Mouse (Mus musculus) hindbrain, embryonic 13.5 days (tissue): ENCODE data around the gene Nr2f1. TPM values are rescaled to one million over a fixed set of nuclear protein-coding genes. Genes with fewer than 3 reads are reported as not detected.
"Not testable (repeated sequence)": the region's sequence is repeated elsewhere in the genome, so short reads cannot be mapped to it uniquely, and the experiment has no call there.

ENCODE experiments used
- ATAC-seq: fragments of 200-750 bp; cut with Nextera tagmentation; 2 replicates; pipeline ENCODE4 v1.8.0; 2017; ENCODE audit warnings: moderate TSS enrichment; ENCODE audit not compliant: low FRiP score
- H3K27ac ChIP-seq: fragments of 300-500 bp; sonication (generic); 2 replicates; pipeline ENCODE4 v1.5.1; 2015; ENCODE audit warnings: inconsistent platforms, mild to moderate bottlenecking, moderate library complexity
- H3K27me3 ChIP-seq: fragments of 300-500 bp; sonication (generic); 2 replicates; pipeline ENCODE4 v1.6.1; 2015; ENCODE audit warnings: mild to moderate bottlenecking, inconsistent platforms
- H3K36me3 ChIP-seq: fragments of 300-500 bp; sonication (generic); 2 replicates; pipeline ENCODE4 v1.6.1; 2015; ENCODE audit warnings: mild to moderate bottlenecking, inconsistent platforms
- H3K4me1 ChIP-seq: fragments of 300-500 bp; sonication (generic); replicated peaks from 2 replicates; pipeline ENCODE4 v1.6.1; 2015; ENCODE audit warnings: inconsistent platforms
- H3K4me2 ChIP-seq: fragments of 300-500 bp; sonication (generic); 2 replicates; pipeline ENCODE4 v1.6.1; 2015; ENCODE audit warnings: inconsistent platforms, mild to moderate bottlenecking, moderate library complexity
- H3K4me3 ChIP-seq: fragments of 300-500 bp; sonication (generic); 2 replicates; pipeline ENCODE4 v1.5.1; 2015; ENCODE audit warnings: mild to moderate bottlenecking, inconsistent platforms
- H3K9ac ChIP-seq: fragments of 300-500 bp; sonication (generic); 2 replicates; pipeline ENCODE4 v1.6.1; 2015; ENCODE audit warnings: mild to moderate bottlenecking, inconsistent platforms
- H3K9me3 ChIP-seq: fragments of 300-500 bp; sonication (generic); 2 replicates; pipeline ENCODE4 v1.6.1; 2016; ENCODE audit warnings: inconsistent platforms
- WGBS: fragments of 180-500 bp; shearing (Covaris S2); methylation state at CpG from one replicate; pipeline ENCODE4 v1.1.7; 2015; 5-methylcytosine and 5-hydroxymethylcytosine counted together
- polyA plus RNA-seq: library from polyadenylated mRNA; unstranded; fragments of >200 nt; fragmentation: Nextera tagmentation; extraction: Ambion mirVana; gene quantifications from 2 replicates; pipeline ENCODE4 v1.2.1, GENCODE M21; 2015

The Nr2f1 gene
- 68.9 and 71.3 TPM in 2 replicates for polyA plus RNA-seq

DNA sequence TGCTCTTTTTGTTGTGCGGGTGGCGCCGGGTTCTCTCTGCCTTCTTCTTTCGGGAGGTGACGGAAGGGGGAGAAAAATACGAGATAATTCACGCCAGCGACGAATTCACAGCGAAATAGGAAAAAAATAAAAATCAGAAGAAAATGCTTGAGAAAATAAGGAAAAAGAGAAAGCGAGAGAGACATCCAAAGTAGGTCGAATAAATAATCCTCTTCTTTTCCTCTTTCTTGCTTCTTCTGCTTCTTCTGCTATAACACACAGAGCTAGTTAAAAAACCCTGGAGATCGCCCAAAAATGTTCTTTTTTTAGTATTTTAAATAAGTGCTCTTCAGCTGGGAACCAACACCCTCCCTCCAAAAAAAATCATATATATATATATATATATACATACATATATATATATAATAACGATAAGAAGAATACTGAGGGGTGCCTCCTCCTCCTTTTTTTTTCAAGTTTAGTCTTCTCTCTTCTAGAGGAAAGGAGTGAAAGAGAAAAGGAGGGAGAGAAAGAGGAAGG, at the start of gene Nr2f1:
Gene Nr2f1 (minus strand): TSS at position 116 of the 519 bp plus-strand sequence.
- Histone ChIP-seq H3K9me3 (no peaks in the 10 kb centered on the region), H3K36me3 (peaks cover 7% of the 10 kb centered on the region), H3K4me1 (peaks cover 20% of the 10 kb centered on the region), H3K27ac (peak within 1 kb of the TSS; percentile 100), H3K4me2 (peak within 1 kb of the TSS; percentile 74), H3K9ac (peak within 1 kb of the TSS; percentile 96), H3K27me3 (no peaks in the 10 kb centered on the region), H3K4me3 (peak within 1 kb of the TSS; percentile 68)
- no peak for ATAC-seq
- WGBS, result 0% methylated on average over 14 of the region's 14 CpGs

DNA sequence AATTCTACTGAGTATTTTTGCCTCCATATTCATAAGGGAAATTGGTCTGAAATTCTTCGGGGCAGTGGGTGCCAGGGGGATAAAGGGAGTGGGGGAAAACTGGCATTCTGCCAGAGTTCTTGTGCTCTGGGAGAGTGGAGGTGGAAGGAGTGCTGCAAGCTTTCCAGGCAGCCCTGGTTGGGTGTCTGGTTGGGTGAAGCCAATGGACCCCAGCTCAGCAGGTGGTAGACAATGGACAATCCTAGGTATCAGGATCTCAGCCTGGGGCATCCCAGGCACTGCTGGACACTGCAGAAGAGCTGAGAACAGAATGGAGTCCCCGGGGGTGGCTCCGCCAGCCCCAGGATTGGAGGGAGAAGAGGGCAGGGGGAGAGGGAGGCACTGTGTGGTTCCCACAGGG, 22.1 kb upstream of the Nr2f1 start:
- no peak overlapping the region for H3K4me2 ChIP-seq
- H3K4me1 ChIP-seq, result no peaks in the 10 kb centered on the region
- ATAC-seq, result no peak
- no peak overlapping the region for H3K27ac ChIP-seq
- H3K9me3 ChIP-seq, result 0 out of 2 replicates have a peak, but pooled peaks cover 5% of the 10 kb centered on the region
- H3K27me3 ChIP-seq, result no peaks in the 10 kb centered on the region
- no peak overlapping the region for H3K9ac ChIP-seq
- no peak overlapping the region for H3K4me3 ChIP-seq
- H3K36me3 ChIP-seq, result 0 out of 2 replicates have a peak, but pooled peaks cover 9% of the 10 kb centered on the region
- WGBS, result 78% methylated on average over 3 of the region's 3 CpGs

DNA sequence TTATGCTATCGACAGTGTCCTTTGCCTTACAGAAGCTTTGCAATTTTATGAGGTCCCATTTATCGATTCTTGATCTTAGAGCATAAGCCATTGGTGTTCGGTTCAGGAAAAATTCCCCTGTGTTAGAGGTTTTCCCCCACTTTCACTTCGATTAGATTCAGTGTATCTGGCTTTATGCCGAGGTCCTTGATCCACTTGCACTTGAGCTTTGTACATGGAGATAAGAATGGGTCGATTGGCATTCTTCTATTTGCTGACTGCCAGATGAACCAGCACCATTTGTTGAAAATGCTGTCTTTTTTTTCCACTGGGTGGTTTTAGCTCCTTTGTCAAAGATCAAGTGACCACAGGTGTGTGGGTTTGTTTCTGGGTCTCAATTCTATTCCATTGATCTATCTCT, 20.7 kb upstream of the Nr2f1 start:
- not testable (repeated sequence) for H3K36me3 ChIP-seq, H3K4me1 ChIP-seq, H3K27me3 ChIP-seq, H3K9ac ChIP-seq, H3K4me3 ChIP-seq, H3K9me3 ChIP-seq, H3K4me2 ChIP-seq, H3K27ac ChIP-seq, ATAC-seq
- WGBS, result 94% methylated on average over 6 of the region's 6 CpGs

- H3K4me2 ChIP-seq, result no peak overlapping the region
- H3K36me3 ChIP-seq, result 0 out of 2 replicates have a peak, but pooled peaks cover 6% of the 10 kb centered on the region
- no peak for ATAC-seq
- WGBS, result 20% methylated on average over 2 of the region's 2 CpGs
- peaks cover 22% of the 10 kb centered on the region for H3K4me1 ChIP-seq
- H3K27me3 ChIP-seq, result 0 out of 2 replicates have a peak, but pooled peaks cover 5% of the 10 kb centered on the region
- no peak overlapping the region for H3K9ac ChIP-seq
- H3K4me3 ChIP-seq, result no peak overlapping the region
- H3K9me3 ChIP-seq, result no peaks in the 10 kb centered on the region
- no peak overlapping the region for H3K27ac ChIP-seq
Observed at GRCm38 (mm10) chr13:78215223-78215622, 15.7 kb upstream of the Nr2f1 start.

- H3K9ac ChIP-seq, result no peak overlapping the region
- no peaks in the 10 kb centered on the region for H3K9me3 ChIP-seq
- no peaks in the 10 kb centered on the region for H3K36me3 ChIP-seq
- H3K27ac ChIP-seq, result no peak overlapping the region
- no peak overlapping the region for H3K4me3 ChIP-seq
- no peak for ATAC-seq
- 30% methylated on average over 2 of the region's 2 CpGs for WGBS
- H3K4me1 ChIP-seq, result peaks cover 42% of the 10 kb centered on the region
- H3K4me2 ChIP-seq, result no peak overlapping the region
- 0 out of 2 replicates have a peak, but pooled peaks cover 5% of the 10 kb centered on the region for H3K27me3 ChIP-seq
Observed at GRCm38 (mm10) chr13:78213155-78213554, 13.6 kb upstream of the Nr2f1 start.

DNA sequence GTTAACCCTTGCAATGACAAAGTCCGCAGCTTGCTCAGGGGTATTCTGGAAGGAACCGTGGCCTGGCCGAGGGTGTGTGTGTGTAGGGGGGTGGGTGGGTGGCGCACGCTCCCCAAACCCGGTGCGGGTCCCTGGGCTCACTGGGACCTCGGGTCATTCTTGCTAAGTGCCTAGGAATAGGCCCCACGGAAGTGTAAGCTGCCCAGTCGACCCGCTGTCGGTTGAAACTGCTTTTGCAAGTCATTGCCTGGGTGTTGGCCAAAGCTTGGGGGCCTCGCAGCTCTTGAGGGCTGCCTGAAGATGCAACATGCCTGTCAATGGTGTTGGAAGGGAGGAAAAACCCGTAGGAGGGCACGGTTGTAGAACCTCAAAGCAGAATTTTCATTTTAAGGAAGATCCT, 12.6 kb upstream of the Nr2f1 start:
- no peak overlapping the region for H3K27ac ChIP-seq
- H3K4me1 ChIP-seq, result peaks cover 51% of the 10 kb centered on the region
- H3K4me2 ChIP-seq, result 0 out of 2 replicates have a peak overlapping the region, but pooled peaks have one; percentile 5
- H3K36me3 ChIP-seq, result no peaks in the 10 kb centered on the region
- 46% methylated on average over 15 of the region's 15 CpGs for WGBS
- H3K27me3 ChIP-seq, result 0 out of 2 replicates have a peak, but pooled peaks cover 5% of the 10 kb centered on the region
- ATAC-seq, result no peak
- no peak overlapping the region for H3K4me3 ChIP-seq
- no peaks in the 10 kb centered on the region for H3K9me3 ChIP-seq
- no peak overlapping the region for H3K9ac ChIP-seq

DNA sequence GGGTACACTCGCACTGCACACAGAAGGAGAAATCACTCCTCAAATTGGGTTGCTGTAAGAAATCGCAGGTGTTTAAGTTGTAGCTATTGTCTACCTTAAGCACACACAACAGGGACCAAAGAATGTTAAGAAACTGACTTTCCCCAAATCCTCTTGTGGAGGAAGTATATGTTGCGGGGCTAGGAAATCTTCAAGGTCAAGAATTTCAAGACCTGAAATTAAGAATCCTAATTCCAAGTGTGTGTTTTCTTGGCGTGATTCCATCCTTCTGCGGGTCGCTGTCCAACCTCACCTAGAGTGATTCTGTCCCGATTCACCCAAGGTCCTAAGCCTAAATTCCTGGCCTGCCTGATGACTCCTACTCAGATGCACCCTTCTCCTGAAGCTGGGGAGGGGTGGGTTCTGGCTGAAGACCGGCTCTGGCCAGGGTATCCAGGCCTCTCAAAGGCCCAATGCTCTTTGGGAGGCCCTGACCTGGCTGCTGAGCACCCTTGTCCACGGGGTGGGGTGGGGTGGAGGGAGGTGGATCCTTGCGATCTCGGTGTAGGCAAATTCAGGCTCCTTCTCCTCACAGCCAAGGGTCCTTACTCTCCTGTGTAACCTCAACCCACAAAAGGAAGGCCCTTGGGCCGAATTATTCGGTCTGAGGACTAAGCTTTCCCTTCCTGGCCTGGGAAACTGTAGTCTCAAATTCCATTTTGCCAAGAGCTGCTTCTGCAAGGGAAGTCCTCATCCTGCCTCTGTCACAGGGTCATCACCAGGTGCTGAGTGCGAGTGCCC, 11.9 kb upstream of the Nr2f1 start:
- WGBS, result 37% methylated on average over 14 of the region's 14 CpGs
- peak overlapping the region; percentile 79; the same call in 1 of the 2 replicates for H3K9ac ChIP-seq
- 0 out of 2 replicates have a peak overlapping the region, but pooled peaks have one; percentile 84 for H3K27ac ChIP-seq
- no peak for ATAC-seq
- H3K4me2 ChIP-seq, result peak overlapping the region; percentile 92
- H3K27me3 ChIP-seq, result 0 out of 2 replicates have a peak, but pooled peaks cover 5% of the 10 kb centered on the region
- H3K4me1 ChIP-seq, result peaks cover 55% of the 10 kb centered on the region
- H3K36me3 ChIP-seq, result no peaks in the 10 kb centered on the region
- no peaks in the 10 kb centered on the region for H3K9me3 ChIP-seq
- no peak overlapping the region for H3K4me3 ChIP-seq

GRCm38 (mm10) chr13:78210748-78211089, 11.2 kb upstream of the Nr2f1 start:
- H3K36me3 ChIP-seq, result no peaks in the 10 kb centered on the region
- H3K9me3 ChIP-seq, result no peaks in the 10 kb centered on the region
- H3K27ac ChIP-seq, result peak overlapping the region; percentile 84
- WGBS, result 10% methylated on average over 13 of the region's 13 CpGs
- peak overlapping the region; percentile 44 for H3K4me3 ChIP-seq
- peak; percentile 48 for ATAC-seq
- peak overlapping the region; percentile 79 for H3K9ac ChIP-seq
- peak overlapping the region; percentile 92 for H3K4me2 ChIP-seq
- H3K27me3 ChIP-seq, result 0 out of 2 replicates have a peak, but pooled peaks cover 5% of the 10 kb centered on the region
- peaks cover 60% of the 10 kb centered on the region for H3K4me1 ChIP-seq

DNA sequence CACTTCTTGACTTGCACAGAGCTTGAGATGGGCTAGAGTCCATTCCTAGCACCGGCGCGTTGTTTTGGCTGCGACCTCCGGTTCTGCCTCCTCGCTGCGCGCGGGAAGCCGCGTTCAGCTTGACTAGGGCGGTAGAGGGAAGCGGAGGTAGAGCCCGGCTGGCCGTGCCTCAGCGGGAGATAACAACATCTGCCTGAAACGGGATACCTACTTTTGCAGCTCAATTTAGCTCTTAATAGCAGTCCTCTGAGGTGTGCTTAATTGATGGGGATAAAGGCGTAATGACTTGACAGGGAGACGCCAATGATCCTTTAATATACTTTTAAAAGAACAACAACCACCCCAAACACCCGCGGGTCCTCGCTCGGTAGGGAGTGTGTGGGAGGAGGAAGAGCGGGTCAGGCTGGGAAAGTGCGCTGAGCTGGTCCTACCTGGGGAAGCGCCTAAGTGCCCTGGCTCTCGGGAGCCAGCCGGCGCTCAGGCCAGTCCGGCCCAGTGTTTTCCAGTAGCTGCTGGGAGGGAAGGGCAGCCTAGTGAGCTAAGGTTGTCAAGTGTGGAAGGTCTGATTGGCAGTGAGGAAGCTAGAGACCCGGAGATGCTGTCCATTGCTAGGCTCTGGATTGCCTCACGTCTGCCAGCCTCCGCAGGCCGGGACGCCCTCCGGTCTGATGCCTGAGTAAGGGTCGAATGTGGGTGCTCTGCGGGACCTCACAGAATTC, 10.6 kb upstream of the Nr2f1 start:
- WGBS, result 1% methylated on average over 38 of the region's 38 CpGs
- Histone ChIP-seq H3K27me3 (0 out of 2 replicates have a peak, but pooled peaks cover 5% of the 10 kb centered on the region), H3K27ac (peak overlapping the region; percentile 84), H3K4me1 (peaks cover 63% of the 10 kb centered on the region), H3K4me3 (peak overlapping the region; percentile 44), H3K9me3 (no peaks in the 10 kb centered on the region), H3K9ac (peak overlapping the region; percentile 79), H3K4me2 (peak overlapping the region; percentile 92), H3K36me3 (no peaks in the 10 kb centered on the region)
- ATAC-seq, result peak; percentile 58

- Histone ChIP-seq H3K27me3 (0 out of 2 replicates have a peak, but pooled peaks cover 5% of the 10 kb centered on the region), H3K27ac (peak overlapping the region; percentile 84), H3K9me3 (no peaks in the 10 kb centered on the region), H3K4me1 (peaks cover 65% of the 10 kb centered on the region), H3K36me3 (no peaks in the 10 kb centered on the region), H3K4me3 (peak overlapping the region; percentile 44), H3K4me2 (peak overlapping the region; percentile 92), H3K9ac (peak overlapping the region; percentile 79)
- peak; percentile 21; the same call in 1 of the 2 replicates for ATAC-seq
- 1% methylated on average over 12 of the region's 12 CpGs for WGBS
Observed at GRCm38 (mm10) chr13:78209611-78210028, 10.1 kb upstream of the Nr2f1 start.

DNA sequence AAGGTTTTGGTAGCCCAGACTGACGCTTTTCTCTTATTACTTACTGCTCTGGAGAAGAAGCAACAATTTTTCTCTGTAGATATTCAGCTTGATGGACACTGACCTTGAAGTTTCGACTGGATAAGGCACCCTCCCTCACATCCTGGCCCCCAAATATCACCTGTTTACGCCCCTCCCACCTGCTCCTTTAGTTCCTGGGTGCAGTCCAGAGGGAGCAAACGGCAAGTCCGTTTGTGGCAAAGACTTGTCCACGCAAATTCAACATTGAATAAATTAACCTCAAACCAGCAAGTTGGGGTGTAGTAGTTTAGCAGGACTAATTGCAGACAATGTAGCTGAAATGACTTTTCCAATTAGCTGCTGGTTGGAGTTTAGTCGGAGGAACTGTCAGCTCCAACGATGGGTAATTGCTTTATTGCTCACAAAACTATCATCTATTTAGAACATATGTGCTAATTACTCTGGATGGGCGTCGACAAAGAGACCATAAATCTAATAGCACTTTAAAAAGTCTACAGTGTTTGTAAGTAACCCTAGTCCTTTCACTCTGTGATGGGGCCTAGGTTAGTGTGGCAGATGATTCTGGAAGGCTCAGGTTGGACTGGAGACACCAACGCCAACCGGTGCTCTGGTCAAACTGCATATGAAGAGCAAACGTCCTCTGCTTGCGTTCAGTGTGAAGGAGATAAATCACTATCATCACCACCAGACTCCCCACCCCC, 9.3 kb upstream of the Nr2f1 start:
- H3K36me3 ChIP-seq, result no peaks in the 10 kb centered on the region
- no peaks in the 10 kb centered on the region for H3K9me3 ChIP-seq
- H3K4me2 ChIP-seq, result peak overlapping the region; percentile 92
- peak overlapping the region; percentile 44 for H3K4me3 ChIP-seq
- H3K9ac ChIP-seq, result peak overlapping the region; percentile 79
- H3K27me3 ChIP-seq, result 0 out of 2 replicates have a peak, but pooled peaks cover 5% of the 10 kb centered on the region
- ATAC-seq, result no peak
- WGBS, result 9% methylated on average over 14 of the region's 14 CpGs
- H3K27ac ChIP-seq, result peak overlapping the region; percentile 84
- peaks cover 73% of the 10 kb centered on the region for H3K4me1 ChIP-seq
